Comparison of ENCODE assay signal across 20 mouse cellular contexts in genomic region chr11:102331806-102332205, GRCm38 (mm10). TPM values are rescaled to one million over a fixed set of nuclear protein-coding genes. Genes with fewer than 3 reads are reported as not detected.
A peak's percentile ranks its signal among the peaks of the same experiment; 100 is the strongest.
DNase-seq lines count a peak whose midpoint lies in the region; TF ChIP-seq lines count a peak whose summit lies in the region.
"Had no signal": no experiment of that assay in that cellular context is flagged by ENCODE, and none has a peak within 500 bp of the region (broad histone marks: within the 10 kb centered on the region; RNA-seq: fewer than 3 reads in every experiment).

No protein-coding gene starts in this region.

- no peaks in the 10 kb centered on the region for H3K27me3 ChIP-seq in ES-Bruce4 (ENCODE audit: control insufficient read depth, insufficient read depth, low read length, poor library complexity, severe bottlenecking)
- no peaks in the 10 kb centered on the region for H3K27me3 ChIP-seq in limb, embryonic 10.5 days (ENCODE audit: low read depth, poor library complexity, severe bottlenecking)
- H3K27me3 ChIP-seq: embryonic facial prominence, embryonic 12.5 days; forebrain, embryonic 13.5 days; forebrain, embryonic 15.5 days had no signal

- no peak for TF ChIP-seq CTCF in ES-Bruce4 (IDR thresholded peaks at IDR 0.05; ENCODE audit: low read depth, low read length)

- in situ Hi-C loops in ES-E14 (cut with MboI; ENCODE audit: low sequenced_read_pairs in 2 of 2, unreplicated experiment in 2 of 2) = no loop called here

- no peak for TF ChIP-seq POLR2A in ES-Bruce4 (IDR thresholded peaks at IDR 0.05; ENCODE audit: insufficient read depth, low read length)

- H3K9ac ChIP-seq in ES-Bruce4 (ENCODE audit: low read depth, poor library complexity, severe bottlenecking) (peak overlapping the region; percentile 80), ES-E14 (ENCODE audit: insufficient read depth, low read depth, low read length, poor library complexity, severe bottlenecking) (no peak overlapping the region; the same call in 1 of the 2 replicates)
- H3K9ac ChIP-seq: embryonic facial prominence, embryonic 12.5 days; forebrain, embryonic 13.5 days; forebrain, embryonic 15.5 days; forebrain, postnatal 0 days had no signal

- H3K9me3 ChIP-seq in ES-Bruce4 (replicated peaks; ENCODE audit: control insufficient read depth, insufficient read depth, low read length, poor library complexity, severe bottlenecking) = peaks cover 3% of the 10 kb centered on the region; the same call in 1 of the 2 replicates
- H3K9me3 ChIP-seq in ES-E14 (ENCODE audit: control insufficient read depth, insufficient read depth, low read depth, low read length) = no peaks in the 10 kb centered on the region
- H3K9me3 ChIP-seq in limb, embryonic 10.5 days (replicated peaks) = no peaks in the 10 kb centered on the region
- H3K9me3 ChIP-seq: embryonic facial prominence, embryonic 10.5 days; embryonic facial prominence, embryonic 12.5 days; forebrain, embryonic 13.5 days; forebrain, embryonic 15.5 days had no signal

- TF ChIP-seq EP300 in ES-Bruce4 (IDR thresholded peaks at IDR 0.05; ENCODE audit: insufficient read depth, low read depth, low read length) = 0 out of 2 replicates have a peak, but pooled peaks have one; percentile 47

- DNase-seq in ES-E14 (ENCODE audit: low read depth, low spot score) (no peak), ZHBTc4 (ENCODE audit: low read depth, low spot score) (peak; percentile 88), liver (no peak)
- DNase-seq in limb, embryonic 10.5 days (ENCODE audit: low spot score) = no peak
- DNase-seq in cerebellum, adult 9-11 months = no peak
- DNase-seq: adrenal gland, adult 2 months; adrenal gland, postnatal 10 days; adrenal gland, postnatal 25 days; cerebellum, adult 11 months; cerebellum, adult 18-20 months; cerebellum, adult 8-10 months; cerebellum, postnatal 10 days; cerebellum, postnatal 25 days; forebrain, postnatal 0 days had no signal

- H3K36me3 ChIP-seq in ES-Bruce4 (ENCODE audit: control insufficient read depth, insufficient read depth, low read length, poor library complexity, severe bottlenecking) = no peaks in the 10 kb centered on the region; the same call in 1 of the 2 replicates
- H3K36me3 ChIP-seq in ES-E14 (ENCODE audit: control insufficient read depth, insufficient read depth, low read length, poor library complexity, severe bottlenecking) = no peaks in the 10 kb centered on the region
- H3K36me3 ChIP-seq in limb, embryonic 10.5 days = no peaks in the 10 kb centered on the region
- H3K36me3 ChIP-seq: embryonic facial prominence, embryonic 10.5 days; embryonic facial prominence, embryonic 12.5 days; forebrain, embryonic 15.5 days had no signal

- H3K27ac ChIP-seq in ES-Bruce4 (ENCODE audit: insufficient read depth, low read length) (peak overlapping the region; percentile 99), ES-E14 (ENCODE audit: insufficient read depth, low read depth, low read length, poor library complexity, severe bottlenecking) (peak overlapping the region; percentile 87)
- no peak overlapping the region for H3K27ac ChIP-seq in limb, embryonic 10.5 days
- H3K27ac ChIP-seq: embryonic facial prominence, embryonic 10.5 days; embryonic facial prominence, embryonic 12.5 days; forebrain, embryonic 13.5 days; forebrain, embryonic 15.5 days had no signal

- H3K4me1 ChIP-seq in ES-Bruce4 (ENCODE audit: control insufficient read depth, insufficient read depth, low read length) = peaks cover 15% of the 10 kb centered on the region
- peaks cover 20 to 30% of the 10 kb centered on the region in 2 experiments for H3K4me1 ChIP-seq in ES-E14 (ENCODE audit: control insufficient read depth in 2 of 2, insufficient read depth in 2 of 2, low read length in 2 of 2, poor library complexity in 1 of 2)
- H3K4me1 ChIP-seq in limb, embryonic 10.5 days = peaks cover 6% of the 10 kb centered on the region; the same call in 1 of the 2 replicates
- H3K4me1 ChIP-seq: embryonic facial prominence, embryonic 12.5 days; forebrain, embryonic 13.5 days had no signal

- H3K4me3 ChIP-seq in ES-Bruce4 (ENCODE audit: low read depth, low read length) = no peak overlapping the region
- H3K4me3 ChIP-seq in ES-E14 (ENCODE audit: insufficient read depth in 1 of 2, low read depth in 1 of 2, low read length in 2 of 2, poor library complexity in 1 of 2, severe bottlenecking in 1 of 2) = no peak overlapping the region
- no peak overlapping the region for H3K4me3 ChIP-seq in limb, embryonic 10.5 days
- H3K4me3 ChIP-seq: embryonic facial prominence, embryonic 10.5 days; embryonic facial prominence, embryonic 12.5 days; forebrain, embryonic 13.5 days; forebrain, embryonic 15.5 days had no signal

- whole genome bisulfite sequencing in limb, embryonic 10.5 days = 52% methylated on average over 4 of the region's 4 CpGs

TF ChIP-seq in ES-E14, 5 proteins besides CTCF, POLR2A, EP300 and RAD21:
- no peak for TF ChIP-seq MAFK (IDR thresholded peaks at IDR 0.05; ENCODE audit: insufficient read depth, low read depth, low read length)
- no peak for TF ChIP-seq HCFC1 (IDR thresholded peaks at IDR 0.05; ENCODE audit: borderline replicate concordance, insufficient read depth, low read length)
- TF ChIP-seq ZC3H11A (IDR thresholded peaks at IDR 0.05; ENCODE audit: borderline replicate concordance, low read depth, low read length) = no peak
- no peak for TF ChIP-seq ZNF384 (IDR thresholded peaks at IDR 0.05; ENCODE audit: low read depth, low read length)
- TF ChIP-seq CHD2 (IDR thresholded peaks at IDR 0.05; ENCODE audit: low read depth, low read length) = no peak

RNA-seq across cellular contexts. Expression of gene Ubtf, which starts 12.3 kb away (rescaled TPM):
- polyA plus RNA-seq in ES-Bruce4 (2011; ENCODE audit: insufficient read depth, insufficient read length, low read depth, missing spikeins) = 81.7 and 82.0 TPM in 2 replicates
- total RNA-seq in ES-E14 (2012; rRNA removed) = 138 and 155 TPM in 2 replicates
- polyA plus RNA-seq in limb, embryonic 10.5 days (2016; fragmentation: Nextera tagmentation; extraction: Ambion mirVana) = 102 and 108 TPM in 2 replicates

RNA-seq across cellular contexts. Expression of gene Slc4a1, which starts 34.2 kb away (rescaled TPM):
- polyA plus RNA-seq in ES-Bruce4 (2011; ENCODE audit: insufficient read depth, insufficient read length, low read depth, missing spikeins) = 0.48 and 0.53 TPM in 2 replicates
- 0.18 and 0.21 TPM in 2 replicates for total RNA-seq in ES-E14 (2012; rRNA removed)
- polyA plus RNA-seq in limb, embryonic 10.5 days (2016; fragmentation: Nextera tagmentation; extraction: Ambion mirVana) = 34.5 and 37.2 TPM in 2 replicates
- polyA plus RNA-seq: C2C12 had no signal

RNA-seq across cellular contexts. Expression of gene Atxn7l3, which starts 35.4 kb away (rescaled TPM):
- 44.3 and 50.3 TPM in 2 replicates for polyA plus RNA-seq in ES-Bruce4 (2011; ENCODE audit: insufficient read depth, insufficient read length, low read depth, missing spikeins)
- total RNA-seq in ES-E14 (2012; rRNA removed) = 55.4 and 60.4 TPM in 2 replicates
- polyA plus RNA-seq in limb, embryonic 10.5 days (2016; fragmentation: Nextera tagmentation; extraction: Ambion mirVana) = 16.6 and 20.1 TPM in 2 replicates

RNA-seq across cellular contexts. Expression of gene Tmub2, which starts 47.1 kb away (rescaled TPM):
- 19.7 and 20.0 TPM in 2 replicates for polyA plus RNA-seq in ES-Bruce4 (2011; ENCODE audit: insufficient read depth, insufficient read length, low read depth, missing spikeins)
- 33.0 and 37.2 TPM in 2 replicates for total RNA-seq in ES-E14 (2012; rRNA removed)
- polyA plus RNA-seq in limb, embryonic 10.5 days (2016; fragmentation: Nextera tagmentation; extraction: Ambion mirVana) = 37.3 and 44.0 TPM in 2 replicates

Comparison
In these comparisons a context has a peak if more than half of its experiments do, and no peak if none do; other contexts are left out.
1. RNA of gene Slc4a1, which starts 34.2 kb away (polyA plus RNA-seq): 34.5 to 37.2 TPM in limb, embryonic 10.5 days; 0.48 to 0.53 TPM in ES-Bruce4; every median in the first group is over 10 times any median in the second.